Mouse (Mus musculus) ovary, adult 18-20 months (tissue): ENCODE results near the gene Zfp473.
"Not testable (repeated sequence)": the region's sequence is repeated elsewhere in the genome, so short reads cannot be mapped to it uniquely, and the experiment has no call there.

Experiments
- DNase-seq: peaks from one replicate; pipeline ENCODE4 v3.0.0; 2022; ENCODE audit warnings: low spot score, mixed read lengths

Zfp473 gene

GRCm38 (mm10) chr7:44709881-44710280 lies 41.0 kb downstream of the Zfp473 start:
- no peak for DNase-seq

DNA sequence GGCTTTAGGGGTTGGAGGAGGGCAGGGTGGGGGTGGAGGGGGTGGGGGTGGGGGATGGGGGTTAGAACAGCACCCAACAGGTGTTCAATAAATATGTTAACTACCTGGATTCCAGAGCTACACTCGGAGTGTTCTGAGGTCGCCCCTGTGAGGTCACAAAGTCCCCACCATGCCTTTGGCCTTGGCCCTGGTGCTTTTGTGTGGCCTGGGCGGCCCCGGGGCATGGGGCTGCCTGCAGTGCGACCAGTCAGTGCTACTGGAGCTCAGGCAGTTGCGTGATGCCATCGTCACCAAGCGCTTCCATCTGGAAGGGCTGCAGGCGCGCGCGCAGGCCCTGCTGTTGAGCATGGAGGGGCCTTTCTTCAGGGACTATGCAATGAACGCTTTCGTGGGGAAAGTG lies 42.3 kb downstream of the Zfp473 start, which contains the start of gene Izumo2:
Gene Izumo2 (plus strand): TSS at position 169 of the 400 bp plus-strand sequence.
- no peak for DNase-seq

GRCm38 (mm10) chr7:44708093-44708492 lies 42.8 kb downstream of the Zfp473 start:
- not testable (repeated sequence) for DNase-seq

DNA sequence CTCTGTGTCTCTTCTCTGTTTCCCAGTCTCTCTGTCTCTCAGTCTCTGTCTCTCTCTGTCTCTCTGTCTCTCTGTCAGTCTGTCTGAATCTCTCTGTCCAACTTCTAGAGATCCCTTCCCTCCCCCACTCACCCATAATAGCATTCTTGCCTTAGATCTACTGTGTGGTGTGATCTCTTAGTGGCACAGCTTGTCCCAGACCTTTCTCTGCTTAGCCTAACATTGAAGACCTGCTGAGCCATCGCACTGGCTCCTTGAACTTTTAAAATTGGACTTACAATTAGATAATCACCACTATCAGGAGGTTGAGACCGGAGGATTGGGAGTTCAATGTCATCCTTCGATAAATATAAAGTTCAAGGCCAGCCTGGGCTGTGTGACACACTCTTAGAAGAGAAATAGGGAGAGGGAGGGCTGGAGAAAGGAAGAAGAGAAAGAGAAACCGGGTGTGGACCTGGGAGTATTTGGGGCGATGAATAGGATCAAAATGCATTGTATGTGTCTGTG lies 43.6 kb downstream of the Zfp473 start:
- no peak for DNase-seq

DNA sequence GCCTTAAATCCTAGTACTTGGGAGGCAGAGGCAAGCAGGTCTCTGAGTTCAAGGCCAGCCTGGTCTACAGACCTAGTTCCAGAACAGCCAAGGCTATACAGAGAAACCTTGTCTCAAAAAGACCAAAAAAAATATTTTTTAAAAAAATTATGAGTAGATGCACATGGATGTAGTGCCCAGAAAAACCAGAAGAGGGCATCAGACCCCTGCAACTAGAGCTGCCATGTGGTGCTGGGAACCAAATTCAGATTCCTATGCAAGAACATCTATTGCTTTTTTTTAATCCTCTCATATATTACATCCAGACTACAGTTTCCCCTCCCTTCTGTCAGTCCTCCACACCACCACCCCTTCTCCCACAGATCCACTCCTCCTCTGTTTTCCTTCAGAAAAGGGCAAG lies 44.5 kb downstream of the Zfp473 start:
- DNase-seq, result no peak

- no peak for DNase-seq
Measured at GRCm38 (mm10) chr7:44705086-44705485, 45.8 kb downstream of the Zfp473 start.

GRCm38 (mm10) chr7:44704363-44704762 lies 46.5 kb downstream of the Zfp473 start:
- no peak for DNase-seq

DNA sequence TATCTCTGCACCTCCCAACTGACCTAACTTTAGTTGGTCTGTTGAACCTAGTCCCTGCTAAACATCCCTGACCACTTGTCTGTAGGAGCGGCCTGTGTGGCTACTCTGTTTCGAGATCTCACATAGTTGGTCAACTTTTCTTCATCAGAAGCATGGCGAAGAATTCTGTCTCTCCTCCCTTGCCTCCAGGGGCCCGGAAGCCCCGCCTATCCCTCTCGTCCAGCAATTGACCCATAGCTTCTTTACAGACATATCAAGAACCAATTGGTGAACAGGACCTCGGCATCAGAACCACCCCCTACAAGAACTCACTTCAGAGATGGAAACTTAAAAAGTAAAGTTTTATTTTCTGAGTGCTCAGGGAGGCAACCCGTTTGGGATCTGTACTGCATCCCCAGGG lies 47.9 kb downstream of the Zfp473 start:
- no peak for DNase-seq

GRCm38 (mm10) chr7:44701921-44702320 lies 48.9 kb downstream of the Zfp473 start:
- DNase-seq, result no peak

DNA sequence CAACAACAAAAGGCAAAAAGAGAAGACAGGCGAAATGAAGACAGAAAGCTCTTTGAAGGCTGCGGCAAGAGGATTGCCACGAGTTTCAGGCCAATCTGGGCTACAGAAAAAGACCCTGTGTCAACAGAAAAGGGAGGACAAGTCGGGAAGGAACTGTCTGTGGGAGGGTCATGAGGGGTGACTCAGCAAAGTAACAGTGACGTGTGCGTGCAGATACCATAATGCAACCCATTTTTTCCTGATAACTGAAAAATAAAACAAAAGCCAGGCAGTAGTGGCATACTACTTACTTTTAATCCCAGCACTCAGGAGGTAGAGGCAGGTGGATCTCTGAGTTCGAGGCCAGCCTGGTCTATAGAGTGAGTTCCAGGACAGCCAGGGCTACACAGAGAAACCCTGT lies 52.9 kb downstream of the Zfp473 start:
- DNase-seq, result no peak

GRCm38 (mm10) chr7:44697191-44697710 lies 53.6 kb downstream of the Zfp473 start:
- DNase-seq, result peak; percentile 82

DNA sequence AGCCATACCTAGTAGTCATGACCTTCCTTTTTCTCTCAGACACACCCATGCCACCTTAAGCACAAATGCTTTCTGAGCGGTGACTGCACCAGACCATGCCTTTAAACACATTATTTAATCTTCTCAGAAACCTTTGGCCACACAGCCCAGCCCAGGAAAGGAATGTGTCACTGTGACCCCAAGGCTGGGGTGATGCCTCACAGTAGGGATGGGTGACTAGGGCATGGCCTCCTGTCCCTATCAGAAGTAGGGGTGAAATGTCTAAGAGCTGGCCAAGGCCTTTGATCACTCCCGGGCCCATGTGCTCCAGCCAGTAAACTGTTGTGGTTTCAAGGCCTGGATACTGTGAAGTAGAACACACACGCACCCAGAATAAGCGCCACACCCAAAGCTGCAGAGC lies 55.6 kb downstream of the Zfp473 start:
- DNase-seq, result no peak

GRCm38 (mm10) chr7:44693427-44694175 lies 57.2 kb downstream of the Zfp473 start:
- no peak for DNase-seq

- no peak for DNase-seq
Measured at GRCm38 (mm10) chr7:44689331-44689730, 61.5 kb downstream of the Zfp473 start.

- DNase-seq, result no peak
Measured at GRCm38 (mm10) chr7:44688890-44689289, 62.0 kb downstream of the Zfp473 start.

GRCm38 (mm10) chr7:44685531-44686402 lies 65.1 kb downstream of the Zfp473 start:
- peak; percentile 61 for DNase-seq

DNA sequence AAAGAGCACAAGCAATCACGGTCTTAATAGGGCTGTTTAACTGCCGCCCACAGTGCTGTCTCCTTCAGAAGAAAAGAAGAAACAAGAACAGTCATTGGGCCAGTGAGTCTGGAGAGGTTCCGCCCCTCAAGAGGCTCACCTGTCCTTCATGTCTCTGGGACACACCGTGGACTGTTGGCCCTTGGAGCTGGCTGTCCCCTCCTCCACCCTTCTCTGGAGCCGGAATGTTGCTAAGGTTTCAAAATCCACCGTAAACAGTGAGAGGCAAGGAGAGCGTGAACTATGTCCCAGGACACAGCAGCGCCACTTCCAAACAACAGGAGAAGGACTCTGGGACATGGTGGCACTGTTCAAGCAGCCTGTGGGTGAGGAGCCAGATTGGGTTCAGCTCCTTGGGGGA lies 67.2 kb downstream of the Zfp473 start:
- DNase-seq, result no peak
